Mouse (Mus musculus) adrenal gland, postnatal 4 days (tissue): ENCODE results near the gene Serpinb9b. TPM values are rescaled to one million over a fixed set of nuclear protein-coding genes. Genes with fewer than 3 reads are reported as not detected.
A peak's percentile ranks its signal among the peaks of the same experiment; 100 is the strongest.
"Not testable (repeated sequence)": the region's sequence is repeated elsewhere in the genome, so short reads cannot be mapped to it uniquely, and the experiment has no call there.

Experiments
- DNase-seq, 2 experiments: peaks; one replicate each; pipeline ENCODE4 v3.0.0; 2021 to 2022; ENCODE audit warnings: low spot score in 2 of 2, mixed read lengths in 2 of 2
- long read RNA-seq, 2 experiments: library from polyadenylated mRNA; stranded (forward); transcript quantifications; one replicate each; pipeline ENCODE4 v2.0.0; 2021
- total RNA-seq, 2 experiments: library from RNA; stranded (reverse); gene quantifications; 2 replicates each; pipeline ENCODE4 v1.2.3; 2021

The Serpinb9b gene
- total RNA-seq: under 1 TPM in 1 of 2 experiments, not detected in 1; 0.08 TPM
- long read RNA-seq, experiment 1: 0 reads
- long read RNA-seq, experiment 2: 0 reads

DNA sequence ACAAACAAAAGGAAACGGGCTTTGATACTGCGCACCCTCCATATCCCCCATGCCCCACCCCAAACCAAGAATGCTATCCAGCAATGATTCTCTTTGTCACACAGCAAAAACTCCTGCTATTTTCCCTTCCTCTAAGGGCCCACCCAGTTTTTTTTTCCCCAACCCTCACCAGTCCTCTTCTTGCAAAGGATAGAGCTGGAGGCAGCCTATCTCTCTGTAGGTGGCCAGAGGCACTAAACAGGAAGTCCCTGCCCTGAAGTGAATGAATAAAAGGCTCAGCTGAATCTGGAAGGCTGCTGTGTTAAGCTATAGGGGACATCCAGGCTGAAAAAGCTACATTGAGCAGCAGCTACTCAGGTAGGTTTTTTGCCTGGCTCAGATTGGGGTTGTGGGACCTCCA, at the start of gene Serpinb9b:
Serpinb9b (plus strand) TSS at position 173 of the 400 bp plus-strand sequence.
- DNase-seq: no peak

DNA sequence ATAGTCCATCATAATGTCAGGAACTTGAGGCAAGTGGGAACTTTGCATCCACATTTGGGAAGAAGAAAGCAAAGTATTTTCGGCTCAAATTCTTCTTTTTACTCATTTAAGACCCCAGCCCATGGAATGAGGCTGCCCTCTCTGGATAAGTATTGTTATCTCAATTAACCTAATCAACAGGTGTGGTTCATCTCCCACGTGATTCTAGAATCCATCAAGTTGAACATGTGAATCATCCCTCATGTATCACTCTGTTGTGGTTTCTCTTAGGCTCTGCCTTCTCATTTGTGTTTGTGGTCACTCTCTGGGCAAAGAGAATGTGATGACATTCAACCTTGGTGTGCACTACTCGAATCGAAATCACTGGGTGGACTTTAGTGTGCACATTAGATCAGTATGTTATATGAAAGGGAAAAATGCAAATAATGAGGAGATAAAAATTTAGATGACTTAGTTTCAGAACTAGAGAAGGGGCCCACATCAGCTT, 44.6 kb upstream of the Serpinb9b start:
- DNase-seq: no peak

DNA sequence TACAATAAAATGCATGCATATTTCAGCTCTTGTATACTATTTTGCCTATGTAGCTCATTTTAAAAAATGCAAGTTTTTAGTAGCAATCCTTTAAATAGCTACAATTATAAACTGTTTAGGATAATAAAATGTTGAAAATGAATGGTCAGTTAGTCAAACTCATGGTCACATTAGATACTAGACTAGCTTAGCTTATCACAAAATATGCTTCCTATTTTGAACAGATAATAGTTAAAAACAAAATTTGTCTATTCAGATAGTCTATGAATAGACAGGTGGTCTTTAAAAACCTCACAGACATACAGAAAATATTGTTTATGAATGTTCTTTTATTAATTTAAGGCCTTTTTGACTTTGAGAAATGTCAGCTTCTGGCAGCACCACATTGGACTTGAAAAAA, 41.0 kb upstream of the Serpinb9b start:
- no peak for DNase-seq

DNA sequence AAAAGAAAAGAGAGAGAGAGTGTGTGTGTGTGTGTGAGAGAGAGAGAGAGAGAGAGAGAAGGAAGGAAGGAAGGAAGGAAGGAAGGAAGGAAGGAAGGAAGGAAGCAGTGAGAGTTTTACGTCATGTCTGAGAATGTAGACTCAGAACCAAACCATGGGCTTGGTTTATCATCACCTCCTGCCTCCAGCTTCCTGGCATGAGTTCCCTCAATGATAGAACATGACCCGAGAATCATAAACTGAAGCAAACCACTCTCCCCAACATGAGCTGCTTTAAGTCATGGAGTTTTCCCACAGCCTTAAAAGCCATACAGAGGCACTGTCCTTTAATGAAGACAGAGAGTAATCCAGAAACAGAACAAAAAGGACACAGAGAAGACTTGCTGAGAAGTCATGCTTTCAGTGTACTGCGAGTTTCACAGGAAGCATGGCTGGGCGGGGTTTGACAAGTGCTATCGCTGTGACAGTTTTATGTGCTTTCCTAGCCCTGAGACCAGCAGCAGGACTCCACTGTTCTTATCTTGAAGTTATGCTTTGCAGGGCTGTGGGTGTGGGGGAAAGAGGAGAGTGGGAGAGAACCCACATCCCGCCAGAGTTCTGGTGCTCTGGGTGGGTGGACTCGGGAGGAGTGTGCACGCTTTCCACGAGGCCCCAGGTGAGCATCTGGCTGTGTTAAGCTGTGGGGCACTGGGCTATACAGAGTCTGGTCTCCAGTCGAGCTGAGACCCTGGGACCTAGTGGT, 33.9 kb upstream of the Serpinb9b start:
- DNase-seq: no peak

DNA sequence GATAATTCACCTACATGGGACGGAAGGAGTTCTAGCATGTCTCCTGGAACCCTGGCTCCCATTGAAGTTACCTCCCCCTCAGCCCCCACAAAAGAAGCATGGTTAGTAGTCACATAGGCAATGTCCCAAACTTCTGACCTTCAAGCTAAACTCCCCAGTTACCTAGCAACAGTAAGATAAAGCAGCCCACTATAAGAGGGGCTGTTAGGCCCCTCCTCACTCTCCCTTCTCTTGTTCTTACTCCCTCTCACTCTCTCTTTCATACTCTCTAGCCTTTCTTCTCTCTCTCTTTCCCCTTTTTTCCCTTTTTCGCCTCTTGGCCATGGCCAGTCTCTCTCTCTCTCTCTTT, 33.3 kb upstream of the Serpinb9b start:
- no peak for DNase-seq

DNA sequence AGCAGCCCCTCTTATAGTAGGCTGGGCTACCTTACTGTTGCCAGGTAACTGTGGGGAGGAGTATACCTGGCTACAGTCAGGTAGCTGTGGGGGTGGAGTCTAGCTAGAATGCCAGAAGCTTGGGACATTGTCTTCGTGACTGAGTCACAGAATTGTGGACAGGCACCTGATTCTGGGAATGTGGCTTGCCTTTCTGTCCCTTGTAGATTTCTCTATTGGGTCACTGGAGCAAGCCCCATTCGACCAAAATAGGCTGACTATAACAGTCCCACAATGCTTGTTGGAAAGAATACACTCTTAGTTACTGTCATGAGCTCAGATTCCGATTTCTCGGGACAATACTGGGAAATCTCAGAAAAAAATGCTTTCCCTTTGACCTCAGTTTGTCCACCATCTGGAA, 32.2 kb upstream of the Serpinb9b start:
- DNase-seq: no peak

DNA sequence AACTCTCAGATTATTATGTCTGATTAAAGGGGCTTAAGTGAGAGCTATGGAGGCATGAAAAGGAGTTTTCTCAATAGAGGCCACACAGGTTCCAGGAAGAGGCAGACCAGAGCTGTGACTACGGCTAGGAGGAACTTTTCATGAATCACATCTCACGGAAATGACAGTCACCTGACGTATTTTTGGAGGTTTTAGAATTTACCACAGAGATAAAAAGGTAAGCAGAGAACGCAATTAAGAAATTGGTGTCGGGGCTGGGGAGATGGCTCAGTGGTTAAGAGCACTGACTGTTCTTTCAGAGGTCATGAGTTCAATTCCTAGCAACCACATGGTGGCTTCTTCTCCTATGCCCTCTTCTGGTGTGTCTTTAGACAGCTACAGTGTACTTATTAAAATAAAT, 25.9 kb upstream of the Serpinb9b start:
- DNase-seq: no peak

DNA sequence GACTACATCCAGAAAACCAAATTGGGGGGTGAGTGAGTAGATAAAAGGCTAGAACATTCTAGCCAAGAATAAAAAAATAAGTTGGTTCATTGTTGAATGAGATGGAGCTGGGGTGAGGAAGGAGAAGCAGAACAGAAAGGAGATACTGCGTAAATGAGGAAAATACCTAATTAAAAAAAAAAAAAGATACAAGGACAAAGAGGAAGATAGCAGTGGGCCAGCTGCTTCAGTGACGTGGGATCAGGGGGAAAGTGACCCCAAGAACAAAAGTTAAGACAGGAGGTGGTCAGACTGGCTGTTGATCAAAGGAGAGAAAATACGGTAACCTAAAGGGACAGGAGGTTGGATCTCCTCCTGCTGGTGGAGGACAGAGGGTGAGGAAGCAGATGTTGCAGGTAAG, 24.3 kb upstream of the Serpinb9b start, which contains the start of gene Serpinb9:
Serpinb9 (plus strand) TSS at position 301 of the 400 bp plus-strand sequence.
- no peak for DNase-seq

DNA sequence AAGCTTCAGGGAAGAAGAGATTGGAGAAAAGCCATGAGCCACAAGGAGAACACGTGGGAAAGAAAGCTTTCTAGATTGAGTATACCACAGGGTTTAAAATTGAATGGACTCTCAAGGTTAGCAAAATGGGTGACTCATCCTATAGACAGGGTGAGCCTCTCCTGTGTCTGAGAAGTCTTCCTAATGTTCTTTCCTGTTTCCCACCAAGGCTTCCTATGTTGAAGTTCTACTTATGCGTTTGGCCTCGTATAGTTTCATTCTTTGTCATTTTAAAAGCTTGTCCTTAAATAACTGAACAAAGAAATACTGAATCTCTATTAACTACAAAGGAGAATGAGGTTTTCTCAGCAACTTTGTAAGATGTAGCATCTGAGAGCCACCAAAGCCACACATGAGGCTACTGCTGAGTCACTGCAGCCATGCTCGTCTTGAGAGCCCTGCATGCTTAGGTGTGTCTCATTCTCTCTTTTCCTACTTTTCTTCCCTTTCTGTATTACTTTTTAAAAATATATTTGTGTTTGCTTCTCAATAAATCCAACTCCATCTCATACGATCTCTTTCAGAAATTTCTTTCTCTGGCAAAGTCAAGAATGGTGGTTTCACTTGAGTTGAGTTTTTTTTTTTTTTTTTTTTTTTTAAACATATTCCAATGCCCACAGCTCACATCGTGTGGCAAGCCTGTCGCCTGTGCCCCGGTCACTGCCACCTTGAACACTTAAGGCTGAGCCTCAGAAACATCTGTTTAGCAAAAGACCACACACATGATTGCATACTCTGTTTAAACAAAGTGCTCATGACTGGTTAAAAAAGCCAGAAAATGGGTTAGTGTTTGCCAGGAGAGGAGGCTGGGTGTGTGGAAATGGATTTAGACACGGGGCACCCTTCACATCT, 23.4 kb upstream of the Serpinb9b start:
- DNase-seq: no peak

DNA sequence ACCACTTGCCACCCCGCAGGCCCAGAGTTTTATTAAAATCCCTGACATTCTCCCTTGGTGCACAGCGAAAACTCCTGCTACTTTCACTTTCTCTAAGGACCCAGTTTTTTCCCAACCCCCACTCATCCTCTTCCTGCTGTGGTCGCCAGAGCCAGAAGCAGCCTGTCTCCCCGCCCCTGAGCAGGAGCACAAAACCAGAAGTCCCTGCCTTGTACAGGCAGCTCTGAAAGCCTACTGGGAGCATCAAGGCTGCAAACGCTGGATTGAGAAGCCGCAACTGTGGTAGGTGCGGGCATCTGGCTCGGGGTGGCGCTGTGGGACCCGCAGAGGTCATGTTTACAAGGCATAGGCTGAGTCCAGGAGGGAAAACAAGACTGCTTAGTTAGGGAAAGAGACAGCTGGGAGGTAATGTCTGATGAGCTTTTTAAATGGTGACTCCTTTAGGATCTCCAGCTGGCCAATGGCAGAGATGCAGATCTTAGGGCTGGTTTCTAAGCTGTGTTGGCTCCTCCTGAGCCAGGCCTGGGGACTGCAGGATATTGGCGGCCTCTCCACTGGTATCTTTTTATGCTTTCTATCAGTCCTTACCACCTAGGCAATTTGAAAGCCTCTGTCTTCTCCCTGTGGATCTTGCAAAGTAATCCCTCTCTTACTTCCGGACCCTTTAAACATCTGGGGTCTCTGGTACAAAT, 22.7 kb upstream of the Serpinb9b start:
- peak; percentile 54 to 84 for DNase-seq

DNA sequence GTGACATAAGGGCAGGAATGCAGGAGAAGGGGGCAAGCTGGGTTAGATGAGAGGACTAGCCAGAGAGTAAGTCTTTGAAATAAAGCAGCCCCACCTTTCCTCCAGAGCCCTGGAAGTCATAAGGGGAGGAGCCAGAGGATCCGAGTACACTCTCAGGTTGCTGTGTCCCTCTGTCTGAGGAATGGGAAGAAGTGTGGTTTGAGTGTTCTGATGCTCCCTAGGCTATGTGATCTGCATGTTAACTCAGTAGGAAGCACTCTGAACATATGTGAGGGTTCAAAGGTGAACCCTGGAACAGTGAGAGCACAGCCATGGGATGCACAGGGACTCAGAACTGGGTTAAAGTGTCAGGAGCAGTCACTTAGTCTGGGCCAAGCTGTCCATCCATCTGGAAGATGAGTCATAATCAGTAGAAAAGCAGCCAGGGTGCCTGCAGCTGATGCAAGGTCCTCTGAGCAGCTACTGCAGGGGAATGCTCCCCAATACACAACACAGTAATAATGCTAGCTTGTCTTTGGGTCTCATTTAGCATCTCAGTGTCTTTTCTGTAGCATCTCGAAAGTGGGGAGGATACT, 21.6 kb upstream of the Serpinb9b start:
- no peak for DNase-seq

DNA sequence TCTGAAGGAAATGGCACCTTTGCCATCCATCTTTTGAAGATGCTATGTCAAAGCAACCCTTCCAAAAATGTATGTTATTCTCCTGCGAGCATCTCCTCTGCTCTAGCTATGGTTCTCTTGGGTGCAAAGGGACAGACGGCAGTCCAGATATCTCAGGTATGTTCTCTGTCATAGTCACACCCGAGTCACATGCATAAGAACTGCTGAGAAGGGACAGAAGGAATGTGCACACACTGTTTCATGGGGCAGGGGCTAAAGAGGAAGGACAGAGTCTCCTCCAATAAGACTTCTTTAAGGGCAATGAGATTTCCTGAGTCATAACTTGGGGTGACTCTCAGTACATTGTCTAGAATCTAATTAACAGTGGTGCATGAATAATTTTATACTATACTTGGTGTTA, 20.7 kb upstream of the Serpinb9b start:
- no peak for DNase-seq

DNA sequence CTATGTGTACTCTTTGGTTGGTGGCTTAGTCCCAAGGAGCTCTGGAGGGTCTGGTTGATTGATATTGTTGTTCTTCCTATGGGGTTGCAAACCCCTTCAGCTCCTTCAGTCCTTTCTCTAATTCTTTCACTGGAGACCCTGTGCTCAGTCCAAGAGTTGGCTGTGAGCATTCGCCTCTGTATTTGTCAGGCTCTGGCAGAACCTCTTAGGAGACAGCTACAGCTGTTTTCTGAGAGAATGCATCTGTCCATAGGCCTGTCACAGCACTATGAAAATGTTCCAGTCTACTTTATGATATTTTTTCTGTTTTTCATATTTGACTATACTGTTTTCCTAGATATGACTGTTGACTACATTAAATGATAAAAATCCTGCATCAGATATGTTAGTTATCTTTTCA, 14.8 kb upstream of the Serpinb9b start:
- DNase-seq: no peak

DNA sequence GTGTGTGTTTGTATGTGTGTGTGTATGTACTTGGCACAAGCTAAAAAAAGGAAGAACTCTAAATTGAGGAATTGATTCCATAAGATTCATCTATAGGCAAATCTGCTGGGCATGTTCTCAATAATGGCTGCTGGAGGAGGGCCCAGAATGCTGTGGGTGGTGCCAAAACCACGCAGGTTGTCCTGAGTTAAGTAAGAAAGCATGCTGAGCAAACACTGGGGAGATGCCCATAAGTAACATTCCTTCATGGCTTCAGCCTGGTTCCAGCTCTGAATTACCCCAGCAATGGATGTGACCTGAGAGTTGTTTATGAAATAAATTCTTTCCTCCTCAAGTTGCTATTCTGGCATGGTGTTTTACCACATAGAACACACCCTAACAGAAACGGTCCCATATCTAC, 13.9 kb upstream of the Serpinb9b start:
- no peak for DNase-seq

DNA sequence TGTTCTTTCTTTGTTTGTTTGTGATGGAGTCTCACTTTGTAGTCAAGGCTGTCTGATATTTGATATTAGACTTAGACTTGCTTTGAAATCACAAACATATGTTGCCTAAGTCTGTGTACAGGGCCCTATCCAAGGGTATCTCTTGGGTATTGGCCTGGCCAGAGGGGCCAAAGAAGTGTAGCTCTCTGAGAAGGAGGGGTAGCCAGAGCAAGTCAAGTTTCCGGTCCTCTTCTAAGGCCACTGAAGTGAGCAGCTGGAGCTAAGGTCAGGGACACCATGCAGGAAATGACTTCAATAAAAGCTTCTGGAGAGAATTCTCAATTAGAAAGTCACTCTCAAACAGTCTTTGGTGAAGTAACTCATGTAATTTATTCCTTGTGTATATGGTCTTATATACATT, 4.8 kb upstream of the Serpinb9b start:
- no peak for DNase-seq

DNA sequence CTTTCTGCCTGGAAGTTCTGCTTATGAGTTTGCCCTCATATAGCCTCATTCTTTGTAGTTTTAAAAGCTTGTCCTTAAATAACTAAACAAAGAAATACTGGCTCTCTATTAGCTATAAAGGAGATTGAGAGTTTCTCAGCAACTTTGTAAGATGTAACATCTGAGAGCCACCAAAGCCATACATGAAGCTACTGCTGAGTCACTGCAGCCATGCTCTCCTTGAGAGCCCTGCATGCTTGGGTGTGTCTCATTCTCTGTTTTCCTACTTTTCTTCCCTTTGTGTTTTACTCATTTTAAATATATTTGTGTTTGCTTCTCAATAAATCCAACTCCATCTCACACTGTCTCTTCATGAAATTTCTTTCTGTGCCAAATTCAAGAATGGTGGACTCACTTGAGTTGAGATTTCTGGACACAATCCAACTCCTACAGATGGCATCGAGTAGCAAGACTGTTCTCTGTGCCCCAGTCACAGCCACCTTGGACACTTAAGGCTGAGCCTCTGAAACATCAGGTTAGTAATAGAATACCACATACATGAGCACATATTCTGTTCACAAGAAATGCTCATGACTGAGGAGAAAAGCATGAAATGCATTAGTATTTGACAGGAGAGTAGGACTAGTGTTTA, 674 bp upstream of the Serpinb9b start:
- no peak for DNase-seq

DNA sequence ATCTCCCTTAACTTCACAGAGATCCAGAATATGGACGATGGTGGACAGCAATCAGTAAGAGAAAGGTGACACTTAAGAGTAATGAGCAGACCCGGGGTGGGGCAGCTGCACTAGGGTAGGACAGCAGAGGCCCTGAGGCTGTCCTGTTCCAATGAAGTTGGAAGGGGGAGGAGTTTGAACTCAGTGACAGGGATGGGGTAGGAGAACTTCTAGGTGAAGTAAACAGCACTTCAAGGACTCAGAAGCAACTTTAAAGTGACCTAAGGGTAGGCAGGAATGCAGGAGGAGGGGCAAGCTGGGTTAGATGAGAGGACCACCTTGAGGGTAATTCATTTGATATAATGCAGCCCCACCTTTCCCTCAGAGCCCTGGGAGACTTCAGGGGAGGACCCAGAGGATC, 930 bp downstream of the Serpinb9b start:
- DNase-seq: no peak

DNA sequence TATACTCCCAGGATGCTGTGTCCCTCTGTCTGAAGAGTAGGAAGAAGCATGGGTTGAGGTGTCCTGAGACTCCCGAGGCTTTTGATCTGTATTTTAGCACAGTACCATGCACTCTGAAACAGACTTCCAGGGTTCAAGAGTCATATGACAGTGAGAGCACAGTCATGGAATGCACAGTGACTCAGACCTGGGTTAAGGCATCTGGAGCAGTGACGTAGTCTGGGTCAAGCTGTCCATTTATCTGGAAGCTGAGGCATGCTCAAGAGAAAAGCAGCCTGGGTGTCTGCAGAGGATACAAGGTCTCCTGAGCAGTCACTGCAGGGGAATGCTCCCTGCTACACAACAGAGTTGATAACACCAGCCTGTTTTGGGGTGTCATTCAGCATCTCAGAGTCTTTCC, 1.3 kb downstream of the Serpinb9b start:
- DNase-seq: no peak

DNA sequence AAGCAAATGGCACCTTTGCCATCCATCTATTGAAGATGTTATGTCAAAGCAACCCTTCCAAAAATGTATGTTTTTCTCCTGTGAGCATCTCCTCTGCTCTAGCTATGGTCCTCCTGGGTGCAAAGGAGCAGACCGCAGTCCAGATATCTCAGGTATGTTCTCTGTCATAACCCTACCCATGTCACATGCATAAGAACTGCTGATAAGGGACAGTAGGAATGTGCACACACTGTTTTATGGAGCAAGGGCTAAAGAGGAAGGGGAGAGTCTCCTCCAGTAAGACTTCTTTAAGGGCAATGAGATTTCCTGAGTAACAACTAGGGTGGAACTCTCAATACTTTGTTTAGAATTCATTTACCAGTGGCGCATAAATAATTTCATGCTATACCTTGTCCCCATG, 2.3 kb downstream of the Serpinb9b start:
- DNase-seq: not testable (repeated sequence)

DNA sequence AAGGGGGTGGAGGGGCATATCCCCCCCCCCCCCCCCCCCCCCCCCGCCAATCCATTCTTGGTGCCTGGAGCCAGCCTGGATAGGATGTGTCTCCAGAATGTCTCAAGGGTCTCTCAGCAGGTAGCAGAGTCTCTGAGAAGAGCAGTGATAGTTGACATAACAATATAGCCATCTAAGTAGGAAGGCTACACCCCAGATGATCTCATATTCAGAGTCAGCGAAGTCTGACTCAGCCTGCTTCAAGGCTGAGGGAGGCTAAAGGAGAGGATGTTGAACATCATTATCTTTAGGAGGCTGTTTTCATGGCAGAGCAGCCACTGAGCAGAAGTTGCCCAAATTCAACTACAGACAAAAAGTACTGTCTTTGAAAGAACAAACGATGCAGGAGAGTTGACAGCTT, 3.1 kb downstream of the Serpinb9b start:
- DNase-seq: no peak

DNA sequence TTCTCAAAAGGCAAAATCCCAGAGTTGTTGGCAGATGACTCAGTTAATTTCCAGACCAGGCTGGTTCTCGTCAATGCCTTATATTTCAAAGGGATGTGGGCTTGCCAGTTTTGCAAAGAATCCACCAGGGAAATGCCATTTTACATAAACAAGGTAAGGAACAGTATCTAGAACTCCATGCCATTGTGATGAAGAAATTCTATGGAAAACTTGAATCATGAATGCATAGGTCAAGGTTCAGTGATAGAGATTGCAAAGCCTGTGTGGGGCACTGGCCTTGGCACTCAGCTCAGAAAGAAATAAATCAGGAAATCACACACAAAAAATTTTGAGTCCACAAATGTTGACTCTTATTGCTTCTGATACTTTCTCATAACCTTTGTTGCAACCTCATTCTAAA, 8.3 kb downstream of the Serpinb9b start:
- no peak for DNase-seq
